Mouse (Mus musculus): Measurements from ENCODE around the gene Mymk. TPM values are rescaled to one million over a fixed set of nuclear protein-coding genes. Genes with fewer than 3 reads are reported as not detected.

Mymk gene
- polyA plus RNA-seq, 1 experiment from 2014 or later, result 0.21 TPM

GRCm38 (mm10) chr2:27073407-27073806 lies 1.4 kb upstream of the Mymk start:
- Histone ChIP-seq H3K36me3 (ENCODE audit: control insufficient read depth, insufficient read depth, low read length) (no peaks in the 10 kb centered on the region), H3K9me3 (ENCODE audit: control insufficient read depth, low read length) (no peaks in the 10 kb centered on the region), H3K4me2 (ENCODE audit: low read length) (no peak overlapping the region), H3K9ac (ENCODE audit: low read depth, low read length) (no peak overlapping the region), H3K27ac (ENCODE audit: low read depth, low read length) (no peak overlapping the region), H3K4me1 (ENCODE audit: control insufficient read depth, insufficient read depth, low read depth, low read length) (peaks cover 7% of the 10 kb centered on the region), H3K4me3 (ENCODE audit: low read length) (no peak overlapping the region), H3K27me3 (replicated peaks; ENCODE audit: control insufficient read depth, insufficient read depth, low read length) (no peaks in the 10 kb centered on the region)
- 77% methylated on average over 4 of the region's 4 CpGs for WGBS
- no peak for ATAC-seq

- ATAC-seq, result peak; percentile 82
- WGBS, result 29% methylated on average over 4 of the region's 4 CpGs
- no peak overlapping the region for H3K27ac ChIP-seq (ENCODE audit: low read depth, low read length)
These were observed 842 bp downstream of the Mymk start for GRCm38 (mm10) chr2:27071137-27071536.

GRCm38 (mm10) chr2:27070247-27070813 lies 1.6 kb downstream of the Mymk start:
- Histone ChIP-seq H3K9me3 (ENCODE audit: control insufficient read depth, low read length) (no peaks in the 10 kb centered on the region), H3K27me3 (replicated peaks; ENCODE audit: control insufficient read depth, insufficient read depth, low read length) (no peaks in the 10 kb centered on the region)
- no peak for ATAC-seq

More at GRCm38 (mm10) chr2:27071137-27071536, 842 bp downstream of the Mymk start:
- Histone ChIP-seq H3K9ac (ENCODE audit: low read depth, low read length) (no peak overlapping the region), H3K9me3 (ENCODE audit: control insufficient read depth, low read length) (no peaks in the 10 kb centered on the region), H3K4me1 (ENCODE audit: control insufficient read depth, insufficient read depth, low read depth, low read length) (0 out of 2 replicates have a peak, but pooled peaks cover 4% of the 10 kb centered on the region), H3K27me3 (replicated peaks; ENCODE audit: control insufficient read depth, insufficient read depth, low read length) (no peaks in the 10 kb centered on the region), H3K36me3 (ENCODE audit: control insufficient read depth, insufficient read depth, low read length) (no peaks in the 10 kb centered on the region), H3K4me3 (ENCODE audit: low read length) (no peak overlapping the region), H3K4me2 (ENCODE audit: low read length) (no peak overlapping the region)

GRCm38 (mm10) chr2:27069646-27070045 lies 2.3 kb downstream of the Mymk start:
- no peak overlapping the region for H3K9ac ChIP-seq (ENCODE audit: low read depth, low read length)
- no peak overlapping the region for H3K27ac ChIP-seq (ENCODE audit: low read depth, low read length)
- H3K27me3 ChIP-seq (replicated peaks; ENCODE audit: control insufficient read depth, insufficient read depth, low read length), result no peaks in the 10 kb centered on the region
- H3K9me3 ChIP-seq (ENCODE audit: control insufficient read depth, low read length), result no peaks in the 10 kb centered on the region
- ATAC-seq, result peak; percentile 48; the same call in 1 of the 2 replicates
- H3K4me2 ChIP-seq (ENCODE audit: low read length), result no peak overlapping the region
- 0 out of 2 replicates have a peak, but pooled peaks cover 4% of the 10 kb centered on the region for H3K4me1 ChIP-seq (ENCODE audit: control insufficient read depth, insufficient read depth, low read depth, low read length)
- WGBS, result 32% methylated on average over 3 of the region's 3 CpGs
- H3K36me3 ChIP-seq (ENCODE audit: control insufficient read depth, insufficient read depth, low read length), result no peaks in the 10 kb centered on the region
- no peak overlapping the region for H3K4me3 ChIP-seq (ENCODE audit: low read length)

More at GRCm38 (mm10) chr2:27070247-27070813, 1.6 kb downstream of the Mymk start:
- Histone ChIP-seq H3K9ac (ENCODE audit: low read depth, low read length) (no peak overlapping the region), H3K4me1 (ENCODE audit: control insufficient read depth, insufficient read depth, low read depth, low read length) (0 out of 2 replicates have a peak, but pooled peaks cover 4% of the 10 kb centered on the region), H3K4me3 (ENCODE audit: low read length) (no peak overlapping the region), H3K27ac (ENCODE audit: low read depth, low read length) (no peak overlapping the region), H3K4me2 (ENCODE audit: low read length) (no peak overlapping the region), H3K36me3 (ENCODE audit: control insufficient read depth, insufficient read depth, low read length) (no peaks in the 10 kb centered on the region)
- whole genome bisulfite sequencing, result 76% methylated on average over 2 of the region's 2 CpGs

GRCm38 (mm10) chr2:27067996-27068395 lies 4.0 kb downstream of the Mymk start:
- H3K9ac ChIP-seq (ENCODE audit: low read depth, low read length), result no peak overlapping the region
- no peaks in the 10 kb centered on the region for H3K36me3 ChIP-seq (ENCODE audit: control insufficient read depth, insufficient read depth, low read length)
- ATAC-seq, result no peak
- H3K4me2 ChIP-seq (ENCODE audit: low read length), result no peak overlapping the region
- 0 out of 2 replicates have a peak, but pooled peaks cover 4% of the 10 kb centered on the region for H3K4me1 ChIP-seq (ENCODE audit: control insufficient read depth, insufficient read depth, low read depth, low read length)
- H3K9me3 ChIP-seq (ENCODE audit: control insufficient read depth, low read length), result no peaks in the 10 kb centered on the region
- no peak overlapping the region for H3K27ac ChIP-seq (ENCODE audit: low read depth, low read length)
- 13% methylated on average over 2 of the region's 2 CpGs for WGBS
- no peaks in the 10 kb centered on the region for H3K27me3 ChIP-seq (replicated peaks; ENCODE audit: control insufficient read depth, insufficient read depth, low read length)
- H3K4me3 ChIP-seq (ENCODE audit: low read length), result no peak overlapping the region

GRCm38 (mm10) chr2:27067124-27067523 lies 4.9 kb downstream of the Mymk start:
- H3K36me3 ChIP-seq (ENCODE audit: control insufficient read depth, insufficient read depth, low read length), result no peaks in the 10 kb centered on the region

GRCm38 (mm10) chr2:27059187-27059586 lies 12.8 kb downstream of the Mymk start:
- 90% methylated on average over 9 of the region's 9 CpGs for WGBS
- Histone ChIP-seq H3K27ac (ENCODE audit: low read depth, low read length) (no peak overlapping the region), H3K4me2 (ENCODE audit: low read length) (no peak overlapping the region), H3K27me3 (replicated peaks; ENCODE audit: control insufficient read depth, insufficient read depth, low read length) (no peaks in the 10 kb centered on the region), H3K9ac (ENCODE audit: low read depth, low read length) (no peak overlapping the region), H3K4me3 (ENCODE audit: low read length) (no peak overlapping the region), H3K9me3 (ENCODE audit: control insufficient read depth, low read length) (no peaks in the 10 kb centered on the region), H3K36me3 (ENCODE audit: control insufficient read depth, insufficient read depth, low read length) (no peaks in the 10 kb centered on the region), H3K4me1 (ENCODE audit: control insufficient read depth, insufficient read depth, low read depth, low read length) (no peaks in the 10 kb centered on the region)
- ATAC-seq, result no peak

More at GRCm38 (mm10) chr2:27067124-27067523, 4.9 kb downstream of the Mymk start:
- Histone ChIP-seq H3K4me1 (ENCODE audit: control insufficient read depth, insufficient read depth, low read depth, low read length) (0 out of 2 replicates have a peak, but pooled peaks cover 4% of the 10 kb centered on the region), H3K27ac (ENCODE audit: low read depth, low read length) (no peak overlapping the region), H3K4me2 (ENCODE audit: low read length) (no peak overlapping the region), H3K9ac (ENCODE audit: low read depth, low read length) (no peak overlapping the region), H3K4me3 (ENCODE audit: low read length) (no peak overlapping the region), H3K27me3 (replicated peaks; ENCODE audit: control insufficient read depth, insufficient read depth, low read length) (no peaks in the 10 kb centered on the region), H3K9me3 (ENCODE audit: control insufficient read depth, low read length) (no peaks in the 10 kb centered on the region)
- 84% methylated on average over 2 of the region's 2 CpGs for WGBS
- ATAC-seq, result no peak

GRCm38 (mm10) chr2:27058751-27059150 lies 13.2 kb downstream of the Mymk start:
- H3K4me2 ChIP-seq (ENCODE audit: low read length), result no peak overlapping the region
- no peak overlapping the region for H3K27ac ChIP-seq (ENCODE audit: low read depth, low read length)
- no peak overlapping the region for H3K9ac ChIP-seq (ENCODE audit: low read depth, low read length)
- no peaks in the 10 kb centered on the region for H3K27me3 ChIP-seq (replicated peaks; ENCODE audit: control insufficient read depth, insufficient read depth, low read length)
- H3K4me3 ChIP-seq (ENCODE audit: low read length), result no peak overlapping the region
- no peaks in the 10 kb centered on the region for H3K4me1 ChIP-seq (ENCODE audit: control insufficient read depth, insufficient read depth, low read depth, low read length)
- H3K36me3 ChIP-seq (ENCODE audit: control insufficient read depth, insufficient read depth, low read length), result no peaks in the 10 kb centered on the region
- ATAC-seq, result no peak
- 41% methylated on average over 12 of the region's 12 CpGs for WGBS
- H3K9me3 ChIP-seq (ENCODE audit: control insufficient read depth, low read length), result no peaks in the 10 kb centered on the region

GRCm38 (mm10) chr2:27058251-27058650 lies 13.7 kb downstream of the Mymk start:
- no peaks in the 10 kb centered on the region for H3K9me3 ChIP-seq (ENCODE audit: control insufficient read depth, low read length)
- no peak overlapping the region for H3K4me3 ChIP-seq (ENCODE audit: low read length)
- H3K9ac ChIP-seq (ENCODE audit: low read depth, low read length), result no peak overlapping the region
- H3K4me2 ChIP-seq (ENCODE audit: low read length), result no peak overlapping the region
- WGBS, result 53% methylated on average over 4 of the region's 4 CpGs
- no peak for ATAC-seq
- no peaks in the 10 kb centered on the region for H3K36me3 ChIP-seq (ENCODE audit: control insufficient read depth, insufficient read depth, low read length)
- no peaks in the 10 kb centered on the region for H3K27me3 ChIP-seq (replicated peaks; ENCODE audit: control insufficient read depth, insufficient read depth, low read length)
- no peak overlapping the region for H3K27ac ChIP-seq (ENCODE audit: low read depth, low read length)
- H3K4me1 ChIP-seq (ENCODE audit: control insufficient read depth, insufficient read depth, low read depth, low read length), result no peaks in the 10 kb centered on the region

All from hindbrain, embryonic 16.5 days (tissue).